Mouse (Mus musculus) liver, adult 2 months (tissue): ENCODE measurements around the gene P2rx5. TPM values are rescaled to one million over a fixed set of nuclear protein-coding genes. Genes with fewer than 3 reads are reported as not detected.

ENCODE experiments used
- DNase-seq: peaks from one replicate; pipeline ENCODE4 v3.0.0-alpha.2; 2011; ENCODE audit warnings: low read depth, low spot score; ENCODE audit errors: extremely low read depth
- H3K27ac ChIP-seq: fragments of 200-500 bp; replicated peaks from 2 replicates; pipeline ENCODE4 v1.5.1; 2012; ENCODE audit warnings: low read depth, mild to moderate bottlenecking, control low read depth, inconsistent platforms, low read length; ENCODE audit not compliant: insufficient read depth
- H3K27me3 ChIP-seq: fragments of 200-500 bp; 2 replicates; pipeline ENCODE4 v1.6.1; 2012; ENCODE audit warnings: mild to moderate bottlenecking, moderate library complexity, low read length, inconsistent platforms; ENCODE audit not compliant: control insufficient read depth, insufficient read depth
- H3K36me3 ChIP-seq: fragments of 200-500 bp; 2 replicates; pipeline ENCODE4 v1.6.1; 2012; ENCODE audit warnings: low read length, inconsistent platforms; ENCODE audit not compliant: control insufficient read depth, insufficient read depth
- H3K4me1 ChIP-seq: fragments of 200-500 bp; 2 replicates; pipeline ENCODE4 v1.6.1; 2011; ENCODE audit warnings: low read length; ENCODE audit not compliant: control insufficient read depth, insufficient read depth
- H3K4me3 ChIP-seq: fragments of 200-500 bp; 2 replicates; pipeline ENCODE4 v1.5.1; 2011; ENCODE audit warnings: low read depth, mild to moderate bottlenecking, control low read depth, low read length, moderate library complexity; ENCODE audit not compliant: insufficient read depth
- H3K79me2 ChIP-seq: fragments of 200-500 bp; 2 replicates; pipeline ENCODE4 v1.6.1; 2012; ENCODE audit warnings: inconsistent platforms, mild to moderate bottlenecking, low read length, moderate library complexity; ENCODE audit not compliant: control insufficient read depth, insufficient read depth
- H3K9ac ChIP-seq: fragments of 200-500 bp; 2 replicates; pipeline ENCODE4 v1.6.1; 2012; ENCODE audit warnings: low read depth, mild to moderate bottlenecking, control low read depth, inconsistent platforms, low read length
- CTCF ChIP-seq: fragments of 200-500 bp; IDR thresholded peaks from 2 replicates; pipeline ENCODE4 v1.5.1; 2011; ENCODE audit warnings: low read depth, low read length, control low read depth
- POLR2A ChIP-seq: fragments of 200-500 bp; IDR thresholded peaks from 2 replicates; pipeline ENCODE4 v1.6.1; 2011; ENCODE audit warnings: low read length, control low read depth; ENCODE audit not compliant: insufficient read depth; ENCODE audit errors: extremely low read depth
- WGBS: fragments of 180-500 bp; shearing (Covaris S2); methylation state at CpG from one replicate; pipeline ENCODE4 v1.1.7; 2018; 5-methylcytosine and 5-hydroxymethylcytosine counted together
- polyA plus RNA-seq: library from polyadenylated mRNA; depleted of rRNA; stranded (reverse); fragments of >200 nt; gene quantifications from 2 replicates; pipeline ENCODE4 v1.2.3, GENCODE M21; 2012
- total RNA-seq: library from RNA; depleted of rRNA; stranded (reverse); fragments of >200 nt; gene quantifications from 2 replicates; pipeline ENCODE4 v1.2.3, GENCODE M21; 2014

P2rx5 gene
- total and polyA plus RNA-seq, 2 experiments, result 0.06 to 0.09 TPM

DNA sequence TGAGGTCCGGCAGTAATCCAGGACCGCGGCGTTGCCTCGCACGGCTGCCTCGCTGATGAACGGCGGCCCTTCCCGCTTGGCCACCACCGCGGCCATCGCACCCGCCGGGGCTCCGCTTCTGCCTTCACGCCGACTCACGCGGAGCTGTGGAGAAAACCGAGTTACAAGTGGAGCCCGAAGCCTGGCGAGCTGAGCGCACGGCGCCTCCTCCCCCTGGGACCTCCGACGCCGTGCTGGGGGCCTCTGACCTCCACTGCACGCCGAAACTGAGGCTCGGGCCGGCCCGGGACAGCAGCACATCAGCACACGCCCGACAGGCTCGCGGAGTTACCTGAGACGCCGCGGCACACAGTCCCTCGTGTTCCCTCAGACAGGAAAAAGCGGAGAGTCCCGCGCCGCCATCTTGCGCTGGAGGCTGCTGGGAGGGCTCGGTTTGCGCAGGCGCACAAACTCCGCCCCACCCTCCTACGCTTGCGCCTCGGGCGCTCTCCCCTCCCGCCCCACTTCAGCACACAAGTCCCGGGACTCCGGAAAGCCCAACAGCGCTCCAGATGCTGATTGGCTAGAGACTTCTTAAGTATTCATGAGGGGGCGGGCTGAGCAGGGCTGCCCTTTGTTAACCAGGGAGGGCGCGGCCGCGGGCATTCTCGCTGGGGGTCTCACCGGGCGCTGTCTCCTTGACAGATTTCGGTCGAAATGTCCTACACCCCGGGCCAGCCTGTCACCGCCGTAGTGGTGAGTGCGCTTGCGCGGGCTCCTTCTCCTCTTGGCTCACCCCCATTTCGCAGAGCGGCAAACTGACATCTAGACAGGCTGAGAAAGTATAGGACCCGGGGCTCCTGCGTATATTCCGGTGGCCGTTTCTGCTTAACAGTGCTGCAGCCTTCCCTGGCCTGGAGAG, 16.6 kb downstream of the P2rx5 start, which contains the start of the genes Emc6 and Tax1bp3:
Emc6 (minus strand) TSS at position 430 of the 901 bp plus-strand sequence.
Tax1bp3 (plus strand) TSS at position 476 of the 901 bp plus-strand sequence.
- Histone ChIP-seq H3K9ac (peak within 1 kb of the TSS; percentile 97), H3K36me3 (peaks cover 1% of the 10 kb centered on the region; the same call in 1 of the 2 replicates), H3K27ac (peak within 1 kb of the TSS; percentile 95), H3K4me3 (peak within 1 kb of the TSS; percentile 95), H3K27me3 (no peaks in the 10 kb centered on the region), H3K79me2 (peaks cover 8% of the 10 kb centered on the region), H3K4me1 (peaks cover 13% of the 10 kb centered on the region)
- under 1% methylated on average over 81 of the region's 81 CpGs for WGBS
- DNase-seq, result peak; percentile 96
- TF ChIP-seq POLR2A (peak; percentile 76), CTCF (no peak)

DNA sequence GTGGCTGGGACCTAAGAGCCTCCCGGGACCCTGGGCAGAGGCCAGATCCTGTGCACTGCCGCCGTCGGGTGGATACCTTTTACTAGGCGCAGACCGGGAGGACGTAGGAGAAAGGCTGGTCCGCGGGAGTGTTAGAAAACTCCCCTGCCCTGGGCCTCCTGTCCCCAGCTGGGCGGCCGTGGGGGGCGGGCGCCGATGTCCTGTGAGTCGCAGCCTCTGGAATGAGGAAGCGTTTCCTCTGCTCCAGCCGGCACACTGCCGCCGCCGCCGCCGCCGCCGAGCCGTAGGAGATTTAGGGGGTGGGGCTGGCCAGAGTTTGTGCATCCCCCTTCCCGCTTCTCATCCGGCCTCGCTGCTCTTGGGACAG, 17.3 kb downstream of the P2rx5 start:
- Histone ChIP-seq H3K4me1 (peaks cover 11% of the 10 kb centered on the region), H3K79me2 (peaks cover 8% of the 10 kb centered on the region), H3K9ac (peak overlapping the region; percentile 78), H3K27ac (peak overlapping the region; percentile 74), H3K36me3 (peaks cover 6% of the 10 kb centered on the region; the same call in 1 of the 2 replicates), H3K4me3 (peak overlapping the region; percentile 83), H3K27me3 (no peaks in the 10 kb centered on the region)
- 0% methylated on average over 28 of the region's 28 CpGs for WGBS
- TF ChIP-seq POLR2A (no peak), CTCF (no peak)
- DNase-seq, result no peak

DNA sequence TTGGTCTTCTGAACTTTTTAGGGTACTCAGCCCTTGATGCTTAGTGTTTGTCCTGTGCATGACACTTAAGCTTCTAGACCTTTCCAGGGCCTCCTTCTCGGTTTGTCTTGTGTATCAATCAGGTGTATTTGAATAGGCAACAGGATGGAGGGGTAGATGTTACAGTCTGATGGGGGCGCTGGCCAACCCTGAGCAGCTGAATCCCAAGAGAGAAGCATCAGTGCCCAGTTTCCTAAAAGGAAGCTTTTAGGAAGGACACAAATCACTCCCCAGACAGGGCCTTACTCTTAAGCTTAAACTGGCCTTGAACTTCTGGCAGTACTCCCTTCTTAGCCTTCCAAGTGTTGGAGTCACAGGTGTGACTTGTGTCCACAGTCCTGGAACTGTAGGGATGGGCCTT, 17.7 kb downstream of the P2rx5 start:
- 0 out of 2 replicates have a peak overlapping the region, but pooled peaks have one; percentile 1 for H3K27ac ChIP-seq
- no peaks in the 10 kb centered on the region for H3K27me3 ChIP-seq
- 23% methylated on average over 2 of the region's 2 CpGs for WGBS
- H3K79me2 ChIP-seq, result peaks cover 8% of the 10 kb centered on the region
- H3K4me1 ChIP-seq, result peaks cover 10% of the 10 kb centered on the region
- DNase-seq, result no peak
- peak overlapping the region; percentile 83 for H3K4me3 ChIP-seq
- peaks cover 6% of the 10 kb centered on the region; the same call in 1 of the 2 replicates for H3K36me3 ChIP-seq
- TF ChIP-seq CTCF (no peak), POLR2A (no peak)
- H3K9ac ChIP-seq, result peak overlapping the region; percentile 78

DNA sequence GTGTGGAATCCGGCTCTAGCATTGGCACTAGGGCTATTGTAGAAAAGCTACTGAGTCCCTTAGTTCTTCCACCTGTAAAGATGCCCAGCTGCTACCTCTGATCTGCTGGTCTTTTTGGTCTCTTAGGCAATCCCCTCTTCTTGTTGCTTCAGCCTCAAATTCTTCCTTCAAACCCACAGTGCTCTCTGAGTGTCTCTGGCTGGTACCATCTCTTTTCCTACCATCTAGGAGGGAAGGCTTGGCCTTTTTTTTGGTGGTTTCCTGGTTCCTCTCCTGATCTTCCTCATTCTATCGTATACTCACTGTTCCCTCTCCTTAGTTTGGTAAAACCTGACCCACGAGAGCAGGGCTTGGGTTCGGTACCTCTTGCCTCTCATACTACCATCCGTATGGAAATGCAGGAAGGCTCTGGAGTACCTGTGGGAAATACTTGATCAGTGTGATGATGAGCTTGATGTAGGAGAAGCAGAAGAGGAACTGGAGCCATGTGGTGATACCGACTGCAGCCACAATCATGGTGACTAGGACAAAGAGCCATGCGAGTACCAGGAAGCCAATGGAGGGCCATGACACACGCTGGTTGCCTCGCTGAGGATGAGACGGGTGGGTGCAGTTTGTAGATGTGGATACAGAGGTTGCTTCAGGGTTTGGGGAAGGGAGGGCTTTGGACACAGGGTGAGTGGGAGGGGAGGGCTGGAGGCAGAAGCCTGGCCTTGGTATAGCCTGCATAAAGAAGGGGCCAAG, 25.8 kb downstream of the P2rx5 start:
- WGBS, result 89% methylated on average over 10 of the region's 10 CpGs
- H3K27ac ChIP-seq, result no peak overlapping the region

DNA sequence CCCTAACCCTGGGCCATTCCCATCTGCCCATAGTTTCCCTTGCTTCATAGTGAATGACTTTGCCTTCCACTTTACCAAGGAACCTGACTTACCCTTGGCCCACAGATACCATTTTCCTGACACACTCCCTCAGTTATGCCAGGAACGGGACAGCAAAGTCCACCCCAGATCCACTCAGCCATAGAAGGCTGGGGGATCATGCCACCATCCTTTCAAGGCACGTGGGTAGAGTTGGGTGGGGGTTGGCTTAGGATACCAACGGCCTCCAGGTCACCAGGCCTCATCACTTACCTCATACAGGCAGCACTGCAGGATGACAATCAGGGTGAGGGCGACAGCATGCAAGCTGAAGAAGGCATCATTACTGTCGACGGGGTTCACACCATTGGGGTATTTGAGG, 27.0 kb downstream of the P2rx5 start:
- no peak overlapping the region for H3K4me3 ChIP-seq
- H3K9ac ChIP-seq, result no peak overlapping the region
- H3K27me3 ChIP-seq, result no peaks in the 10 kb centered on the region
- no peak for DNase-seq
- no peak overlapping the region for H3K27ac ChIP-seq
- 91% methylated on average over 6 of the region's 6 CpGs for WGBS
- peaks cover 31% of the 10 kb centered on the region; the same call in 1 of the 2 replicates for H3K36me3 ChIP-seq
- no peak for TF ChIP-seq CTCF
- no peak for TF ChIP-seq POLR2A
- no peaks in the 10 kb centered on the region for H3K79me2 ChIP-seq
- no peaks in the 10 kb centered on the region for H3K4me1 ChIP-seq

More for the DNA sequence above, 25.8 kb downstream of the P2rx5 start:
- no peaks in the 10 kb centered on the region for H3K4me1 ChIP-seq
- H3K79me2 ChIP-seq, result no peaks in the 10 kb centered on the region
- no peak overlapping the region for H3K9ac ChIP-seq
- H3K4me3 ChIP-seq, result no peak overlapping the region
- peaks cover 28% of the 10 kb centered on the region; the same call in 1 of the 2 replicates for H3K36me3 ChIP-seq
- H3K27me3 ChIP-seq, result no peaks in the 10 kb centered on the region
- no peak for DNase-seq
- TF ChIP-seq CTCF (no peak), POLR2A (no peak)
